Mouse (Mus musculus) layer of hippocampus, adult 18-20 months (tissue): ENCODE data around the gene Pts. TPM values are rescaled to one million over a fixed set of nuclear protein-coding genes. Genes with fewer than 3 reads are reported as not detected.

ENCODE experiments used
- DNase-seq, 2 experiments: peaks; one replicate each; pipeline ENCODE4 v3.0.0; 2022; ENCODE audit warnings: low spot score in 2 of 2
- total RNA-seq, 2 experiments: library from RNA; stranded (reverse); gene quantifications; 2 replicates each; pipeline ENCODE4 v1.2.3; 2021

Pts gene
- total RNA-seq, 2 experiments from 2014 or later: 30.7 to 36.7 TPM

DNA sequence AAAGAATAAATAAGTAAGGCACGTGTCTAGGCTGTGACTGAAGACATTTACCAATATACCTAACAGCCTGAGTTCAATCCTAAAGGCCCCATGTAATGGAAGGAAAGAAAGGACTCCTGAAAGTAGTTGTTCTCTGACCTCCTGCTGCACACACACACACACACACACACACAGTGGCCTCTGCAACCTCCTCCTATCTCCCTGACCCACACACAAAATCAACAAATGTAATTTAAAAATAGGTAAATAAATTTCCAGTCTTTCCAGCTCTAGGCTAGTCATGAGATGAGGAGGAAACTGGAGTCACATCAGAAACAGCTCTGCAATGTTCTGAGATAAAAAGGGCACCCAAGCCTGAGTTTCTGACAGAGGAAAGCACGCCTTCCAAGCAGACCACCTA lies 34.7 kb downstream of the Pts start:
- no peak for DNase-seq

DNA sequence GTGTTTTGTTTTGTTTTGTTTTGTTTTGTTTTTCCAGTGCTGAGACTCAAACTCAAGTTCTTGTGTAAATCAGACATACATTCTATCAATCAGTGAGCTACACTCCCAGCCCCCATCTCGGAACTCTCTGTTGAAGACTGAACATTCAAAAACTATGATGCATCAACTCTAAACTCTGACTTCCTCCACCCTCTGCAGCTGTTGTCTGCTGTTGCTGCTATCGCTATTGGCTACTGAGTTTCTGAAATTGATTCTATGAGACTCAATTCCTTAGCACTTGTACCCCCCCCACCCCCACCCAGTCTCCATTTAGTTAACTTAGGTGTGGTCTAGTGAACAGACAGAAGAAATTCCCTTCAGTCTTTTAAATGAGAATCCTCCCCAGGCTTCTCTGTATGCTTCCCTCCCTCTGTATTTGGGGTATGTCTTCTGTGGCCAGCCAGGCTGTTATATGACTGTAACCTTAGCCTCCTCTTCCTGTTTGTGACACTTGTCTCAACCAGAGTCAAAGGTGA lies 36.9 kb downstream of the Pts start:
- DNase-seq: no peak

DNA sequence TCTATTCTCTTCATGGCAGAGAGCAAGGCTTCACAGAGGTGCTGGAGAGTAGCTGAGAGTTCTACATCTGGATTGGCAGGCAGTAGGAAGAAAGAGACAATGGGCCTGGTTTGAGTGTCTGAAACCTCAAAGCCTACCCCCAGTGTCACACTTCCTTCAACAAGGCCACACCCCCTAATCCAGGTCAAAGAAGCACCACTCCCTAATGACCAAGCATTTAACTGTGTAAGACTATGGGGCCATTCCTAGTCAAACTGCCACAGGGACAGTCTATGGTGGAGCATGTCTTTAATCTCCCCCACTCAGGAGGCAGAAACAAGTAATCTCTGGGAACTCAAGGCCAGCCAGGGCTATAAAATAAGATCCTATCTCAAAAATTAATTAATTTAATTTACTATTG lies 37.7 kb downstream of the Pts start:
- DNase-seq: no peak

DNA sequence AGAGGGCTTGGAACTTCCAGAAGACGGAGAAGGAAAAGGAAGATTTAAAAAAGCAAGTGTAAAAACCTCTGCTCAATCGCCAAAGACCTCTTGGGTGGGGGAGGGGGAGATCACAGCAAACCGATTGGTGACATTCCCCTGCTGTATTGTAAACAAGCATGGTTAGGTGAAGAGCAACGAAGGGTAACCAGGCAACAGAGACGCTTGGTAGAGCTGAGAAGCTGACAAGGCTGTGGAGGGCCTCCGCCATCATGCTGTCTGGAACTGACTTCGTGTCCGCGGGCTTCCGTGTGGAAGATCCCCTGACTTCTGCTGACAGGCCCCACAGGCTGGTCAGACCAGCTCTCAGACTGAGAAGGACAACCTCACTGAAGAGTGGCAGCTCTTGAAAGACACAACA lies 43.0 kb downstream of the Pts start:
- DNase-seq: no peak

DNA sequence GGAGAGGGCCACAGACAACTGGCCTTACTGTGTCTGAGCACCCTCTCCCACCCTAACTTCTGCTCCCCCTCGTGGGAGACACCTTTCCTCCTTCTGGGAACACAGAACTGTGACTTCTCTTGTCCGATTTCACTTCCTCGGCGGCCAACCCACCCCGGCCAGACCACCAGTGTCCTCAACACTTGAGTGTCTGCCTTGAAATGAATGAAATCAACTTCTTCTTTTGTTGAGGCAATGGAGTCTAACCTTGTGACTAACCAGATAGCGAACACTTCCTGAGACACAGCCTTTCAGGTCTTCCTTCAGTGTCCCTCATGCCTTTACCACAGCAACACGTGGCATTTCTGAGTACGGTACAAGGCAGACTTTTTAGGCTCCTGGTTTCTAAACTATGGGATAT lies 45.8 kb downstream of the Pts start:
- no peak for DNase-seq

DNA sequence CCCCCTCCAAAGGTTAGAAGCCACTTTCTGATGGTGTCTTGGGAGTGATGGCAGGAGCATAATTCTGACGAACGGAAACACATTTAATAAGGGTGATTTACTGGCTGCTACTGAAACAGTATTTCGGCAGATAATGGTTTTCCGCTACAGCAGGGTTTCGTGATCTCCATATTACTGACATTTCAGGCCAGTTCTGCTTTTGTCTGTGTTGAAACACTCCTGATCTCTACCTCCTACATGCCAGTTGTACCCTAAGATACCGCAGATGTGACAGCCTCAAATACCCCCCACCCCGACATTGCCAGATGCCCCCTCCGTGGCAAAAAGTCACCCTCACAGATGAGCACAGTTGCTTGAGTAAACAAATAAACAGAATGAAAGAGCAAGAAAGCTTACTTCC lies 49.0 kb downstream of the Pts start:
- DNase-seq: no peak

DNA sequence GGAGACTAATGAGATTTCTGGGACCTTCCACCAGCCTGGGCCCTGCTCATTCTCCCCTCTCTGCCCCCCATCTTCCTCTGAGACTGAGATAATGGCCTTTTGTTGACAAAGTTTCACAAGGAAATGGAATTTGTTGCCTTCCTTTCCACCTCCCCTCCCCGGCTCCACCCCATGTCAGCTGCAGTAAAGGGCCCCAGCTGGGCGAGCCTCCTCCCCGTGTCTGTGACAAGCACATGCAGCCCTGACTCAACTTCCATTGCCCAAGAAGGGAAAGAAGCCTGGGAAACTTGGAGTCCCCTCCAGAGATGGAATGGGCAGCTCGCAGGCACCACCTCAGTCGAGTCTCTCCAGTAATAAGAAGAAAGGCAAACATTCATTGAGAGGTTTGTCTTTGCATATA lies 49.7 kb downstream of the Pts start:
- no peak for DNase-seq

DNA sequence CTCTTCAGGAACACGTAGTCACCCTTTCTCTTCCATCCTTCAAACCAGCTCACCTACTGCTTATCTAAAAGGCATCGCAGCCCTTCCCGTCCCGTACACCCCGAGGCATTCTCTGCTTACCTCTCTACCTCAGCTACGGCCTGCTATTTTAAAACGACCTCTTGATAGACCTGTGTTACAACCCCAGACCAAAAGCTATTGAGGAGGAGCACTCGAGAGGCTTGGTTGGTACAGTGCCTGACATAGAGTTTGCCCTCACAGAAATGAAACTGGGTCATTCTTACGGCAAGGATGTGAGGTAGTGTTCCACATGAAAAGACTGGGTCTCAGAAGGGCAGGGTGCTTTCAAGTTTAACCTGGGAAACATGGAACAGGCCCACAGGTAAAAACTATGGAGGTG lies 51.3 kb downstream of the Pts start:
- DNase-seq: no peak

DNA sequence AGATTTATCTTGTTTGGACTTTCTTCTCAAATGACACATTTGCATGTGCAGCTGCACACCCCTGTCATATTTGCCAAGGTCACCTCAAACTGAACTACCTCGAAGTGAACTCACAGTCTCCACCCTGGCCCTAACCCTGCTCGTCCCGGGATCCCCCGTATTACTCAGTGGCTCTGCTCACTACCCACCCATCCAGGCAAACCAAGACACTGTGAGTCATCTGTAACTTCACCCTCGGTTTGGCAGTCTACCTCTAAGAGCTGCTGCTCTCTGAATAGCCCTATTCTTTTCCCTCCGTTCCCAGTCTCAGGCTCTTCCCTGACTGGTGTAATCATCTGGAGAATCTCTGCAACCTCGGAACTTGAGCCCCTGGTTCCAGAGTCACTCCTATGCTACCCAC lies 51.9 kb downstream of the Pts start:
- no peak for DNase-seq

DNA sequence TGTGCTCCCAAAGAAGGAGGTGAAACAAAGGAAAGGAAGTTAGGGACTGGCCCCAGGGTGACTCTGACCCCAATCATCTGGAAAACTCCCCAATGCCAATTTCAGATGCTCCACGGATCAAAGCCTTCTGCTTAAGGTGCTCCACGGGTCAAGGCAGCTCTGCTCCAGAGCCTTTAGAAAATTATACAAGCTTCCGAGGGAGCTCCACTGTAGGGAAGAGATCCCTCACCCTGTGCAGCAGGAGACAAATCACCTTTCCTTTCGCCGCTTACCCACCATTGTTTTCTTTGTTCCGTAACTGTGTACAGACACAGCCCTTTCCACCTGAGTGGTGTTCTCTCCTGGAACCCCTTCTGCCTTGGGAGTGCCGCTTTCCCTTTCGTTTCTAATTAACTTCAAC lies 52.8 kb downstream of the Pts start:
- no peak for DNase-seq

DNA sequence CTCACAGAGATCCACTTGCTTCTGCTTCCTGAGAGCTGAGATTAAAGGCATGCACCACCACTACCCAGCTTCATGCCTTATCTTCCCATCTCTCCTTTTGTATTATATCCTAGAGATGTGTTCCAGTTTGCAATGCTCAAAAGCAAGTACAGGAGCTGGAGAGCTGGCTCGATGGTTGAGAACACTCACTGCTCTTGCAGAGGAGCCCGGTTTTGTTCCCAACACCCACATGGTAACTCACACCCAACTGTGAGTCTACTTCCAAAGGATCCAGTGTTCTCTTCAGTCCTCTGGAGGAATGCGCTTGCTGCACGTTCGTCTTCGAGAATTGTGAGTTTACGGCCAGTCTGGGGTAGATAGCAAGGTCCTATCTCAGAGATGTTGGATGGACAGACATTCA lies 53.2 kb downstream of the Pts start:
- no peak for DNase-seq

Other genes with a start within 250 kb of the Pts start
- gene Rpl10-ps3, start 183.8 kb downstream of the Pts start, total RNA-seq: 100 to 1,000 TPM; 378 to 414 TPM
- under 1 TPM in 1 of 2 experiments, not detected in 1; 0.25 TPM for gene Plet1, start 34.2 kb downstream of the Pts start, total RNA-seq
- 10 to 100 TPM; 25.1 to 27.9 TPM for gene Il18, start 26.1 kb upstream of the Pts start, total RNA-seq
- 1 to 10 TPM; 4.0 to 4.1 TPM for gene Bco2, start 26.5 kb upstream of the Pts start, total RNA-seq
- not detected for gene Tex12, start 32.6 kb upstream of the Pts start, total RNA-seq
- gene Sdhd, start 75.1 kb upstream of the Pts start, total RNA-seq: 100 to 1,000 TPM; 118 to 124 TPM
- 100 to 1,000 TPM; 212 to 222 TPM for gene Timm8b, start 75.2 kb upstream of the Pts start, total RNA-seq
- 1 to 10 TPM; 2.3 to 2.8 TPM for gene Pih1d2, start 88.6 kb upstream of the Pts start, total RNA-seq
- 10 to 100 TPM; 18.3 to 19.5 TPM for gene Nkapd1, start 88.7 kb upstream of the Pts start, total RNA-seq
- 100 to 1,000 TPM; 122 to 124 TPM for gene Dlat, start 131.1 kb upstream of the Pts start, total RNA-seq
- gene Dixdc1, start 210.8 kb upstream of the Pts start, total RNA-seq: 10 to 100 TPM; 77.1 to 84.1 TPM
- gene 2310030G06Rik, start 217.8 kb upstream of the Pts start, total RNA-seq: 1 to 10 TPM; 1.2 to 1.5 TPM
- 100 to 1,000 TPM; 171 to 201 TPM for gene Cryab, start 222.6 kb upstream of the Pts start, total RNA-seq
- 1 to 10 TPM in 1 of 2 experiments, under 1 TPM in 1; 0.67 to 1.9 TPM for gene Hspb2, start 223.6 kb upstream of the Pts start, total RNA-seq
- gene Fdxacb1, start 239.5 kb upstream of the Pts start, total RNA-seq: 1 to 10 TPM; 5.2 to 5.9 TPM
- gene Alg9, start 246.3 kb upstream of the Pts start, total RNA-seq: 10 to 100 TPM; 27.3 to 28.0 TPM
- 10 to 100 TPM; 27.4 to 32.7 TPM for gene 1110032A03Rik, start 246.8 kb upstream of the Pts start, total RNA-seq